Mouse (Mus musculus) heart, embryonic 10.5 days (tissue): ENCODE results near the gene Bdh2. TPM values are rescaled to one million over a fixed set of nuclear protein-coding genes. Genes with fewer than 3 reads are reported as not detected.

Experiments used
- DNase-seq: peaks from one replicate; pipeline ENCODE4 v3.0.0-alpha.2; 2017; ENCODE audit warnings: low spot score
- H3K27ac ChIP-seq: fragments of 300-500 bp; sonication (generic); 2 replicates; pipeline ENCODE4 v1.5.1; 2016; ENCODE audit warnings: mild to moderate bottlenecking
- H3K27me3 ChIP-seq: fragments of 300-500 bp; sonication (generic); 2 replicates; pipeline ENCODE4 v1.6.1; 2016; ENCODE audit warnings: mild to moderate bottlenecking; ENCODE audit not compliant: poor library complexity, insufficient read depth, severe bottlenecking
- H3K36me3 ChIP-seq: fragments of 300-500 bp; sonication (generic); 2 replicates; pipeline ENCODE4 v1.6.1; 2016; ENCODE audit warnings: mild to moderate bottlenecking, moderate library complexity
- H3K4me1 ChIP-seq: fragments of 300-500 bp; sonication (generic); 2 replicates; pipeline ENCODE4 v1.6.1; 2016; ENCODE audit warnings: mild to moderate bottlenecking
- H3K4me3 ChIP-seq: fragments of 300-500 bp; sonication (generic); 2 replicates; pipeline ENCODE4 v1.5.1; 2016; ENCODE audit warnings: mild to moderate bottlenecking, moderate library complexity
- H3K9me3 ChIP-seq: fragments of 300-500 bp; sonication (generic); 2 replicates; pipeline ENCODE4 v1.6.1; 2016; ENCODE audit warnings: mild to moderate bottlenecking, moderate library complexity
- WGBS: fragments of 180-500 bp; shearing (Covaris S2); methylation state at CpG from one replicate; pipeline ENCODE4 v1.1.7; 2016; 5-methylcytosine and 5-hydroxymethylcytosine counted together
- polyA plus RNA-seq: library from polyadenylated mRNA; unstranded; fragments of >200 nt; fragmentation: Nextera tagmentation; extraction: Ambion mirVana; gene quantifications from 2 replicates; pipeline ENCODE4 v1.2.1, GENCODE M21; 2016

The Bdh2 gene
- polyA plus RNA-seq, 1 experiment from 2014 or later, result 3.9 TPM

GRCm38 (mm10) chr3:135304566-135304965, 23.5 kb downstream of the Bdh2 start:
- 37% methylated on average over 9 of the region's 9 CpGs for WGBS
- no peaks in the 10 kb centered on the region for H3K36me3 ChIP-seq
- no peaks in the 10 kb centered on the region for H3K9me3 ChIP-seq
- H3K4me3 ChIP-seq, result no peak overlapping the region
- H3K27me3 ChIP-seq, result peaks cover 5% of the 10 kb centered on the region; the same call in 1 of the 2 replicates
- H3K4me1 ChIP-seq, result peaks cover 16% of the 10 kb centered on the region
- DNase-seq, result no peak
- H3K27ac ChIP-seq, result no peak overlapping the region

DNA sequence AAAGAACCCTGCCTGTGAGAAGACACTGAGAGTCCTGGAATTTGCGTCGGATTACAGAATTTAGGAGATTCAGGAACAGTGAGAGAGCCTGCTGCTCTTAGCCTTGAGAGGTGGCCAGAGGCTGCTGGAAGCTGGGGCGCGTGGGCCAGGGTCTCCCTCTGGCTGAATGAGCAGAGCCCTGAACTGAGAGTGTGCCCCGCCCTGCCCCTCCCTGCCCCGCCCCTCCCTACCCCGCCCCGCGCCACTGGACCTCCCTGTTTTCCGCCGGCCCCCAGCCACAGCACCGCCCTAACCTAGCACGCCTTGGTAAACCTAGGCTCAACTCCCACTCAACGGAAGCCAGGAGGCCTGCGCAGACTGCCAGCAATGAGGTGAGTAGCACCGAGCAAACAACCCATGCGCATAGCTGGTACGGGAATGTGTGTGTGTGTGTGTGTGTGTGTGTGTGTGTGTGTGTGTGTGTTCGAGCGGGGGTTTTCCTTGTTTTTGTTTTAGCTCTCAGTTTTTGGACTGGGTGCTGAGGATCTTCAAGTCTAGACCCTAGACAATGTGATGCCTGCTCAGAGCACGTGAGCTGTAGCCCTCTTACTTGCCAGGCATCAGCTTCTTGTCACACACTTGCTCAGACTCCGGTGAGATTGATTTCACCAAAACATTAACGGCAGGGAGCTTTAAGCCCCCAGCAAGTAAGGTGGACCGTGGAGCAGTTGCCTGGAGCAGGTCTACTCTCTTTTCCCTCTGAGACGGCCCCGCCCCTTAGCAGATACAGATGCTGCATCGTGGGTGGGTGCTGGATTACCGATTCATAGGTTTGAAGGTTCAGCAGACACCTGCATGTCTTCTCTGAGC, 26.6 kb downstream of the Bdh2 start, which contains the start of gene Slc9b2:
Gene Slc9b2 (plus strand): TSS at position 290 of the 849 bp plus-strand sequence.
- 7% methylated on average over 27 of the region's 28 CpGs for WGBS

GRCm38 (mm10) chr3:135312916-135313491, 32.0 kb downstream of the Bdh2 start:
- Histone ChIP-seq H3K4me1 (peaks cover 7% of the 10 kb centered on the region), H3K36me3 (no peaks in the 10 kb centered on the region), H3K9me3 (no peaks in the 10 kb centered on the region), H3K4me3 (no peak overlapping the region), H3K27me3 (peaks cover 2% of the 10 kb centered on the region; the same call in 1 of the 2 replicates), H3K27ac (no peak overlapping the region)
- no peak for DNase-seq
- 46% methylated on average over 2 of the region's 2 CpGs for WGBS

More for the DNA sequence above, 26.6 kb downstream of the Bdh2 start, which contains the start of gene Slc9b2:
- peak; percentile 86 for DNase-seq
- no peaks in the 10 kb centered on the region for H3K36me3 ChIP-seq
- peak within 1 kb of the TSS; percentile 58 for H3K4me3 ChIP-seq
- H3K4me1 ChIP-seq, result peaks cover 16% of the 10 kb centered on the region
- H3K27ac ChIP-seq, result peak within 1 kb of the TSS; percentile 74
- peaks cover 5% of the 10 kb centered on the region; the same call in 1 of the 2 replicates for H3K27me3 ChIP-seq
- no peaks in the 10 kb centered on the region for H3K9me3 ChIP-seq

- H3K4me1 ChIP-seq, result peaks cover 4% of the 10 kb centered on the region; the same call in 1 of the 2 replicates
- H3K9me3 ChIP-seq, result no peaks in the 10 kb centered on the region
- no peak overlapping the region for H3K4me3 ChIP-seq
- DNase-seq, result no peak
- no peaks in the 10 kb centered on the region for H3K27me3 ChIP-seq
- no peak overlapping the region; the same call in 1 of the 2 replicates for H3K27ac ChIP-seq
- H3K36me3 ChIP-seq, result no peaks in the 10 kb centered on the region
- WGBS, result 62% methylated on average over 2 of the region's 2 CpGs
Measured at GRCm38 (mm10) chr3:135313727-135314126, 32.7 kb downstream of the Bdh2 start.

DNA sequence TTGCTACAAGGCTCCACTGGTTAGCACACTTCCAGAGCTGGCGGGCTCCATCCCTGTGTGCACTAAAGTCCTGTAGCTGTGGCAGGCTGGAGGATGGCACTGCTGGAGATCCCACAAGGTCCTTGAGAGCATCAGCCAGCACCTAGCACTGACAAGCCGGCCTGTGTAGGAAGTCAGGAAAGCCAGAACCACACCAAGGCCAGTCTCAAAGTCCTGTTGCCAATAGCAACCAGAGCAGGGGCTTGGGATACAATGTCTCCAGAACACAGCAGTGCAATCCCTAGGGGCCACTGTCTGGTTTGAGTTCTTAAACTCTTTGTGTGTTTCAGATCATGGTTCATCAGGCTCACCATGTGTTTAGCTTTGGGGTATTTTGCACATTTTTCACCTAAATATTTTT, 33.8 kb downstream of the Bdh2 start:
- WGBS, result 48% methylated on average over 2 of the region's 2 CpGs
- no peak for DNase-seq
- H3K9me3 ChIP-seq, result no peaks in the 10 kb centered on the region

DNA sequence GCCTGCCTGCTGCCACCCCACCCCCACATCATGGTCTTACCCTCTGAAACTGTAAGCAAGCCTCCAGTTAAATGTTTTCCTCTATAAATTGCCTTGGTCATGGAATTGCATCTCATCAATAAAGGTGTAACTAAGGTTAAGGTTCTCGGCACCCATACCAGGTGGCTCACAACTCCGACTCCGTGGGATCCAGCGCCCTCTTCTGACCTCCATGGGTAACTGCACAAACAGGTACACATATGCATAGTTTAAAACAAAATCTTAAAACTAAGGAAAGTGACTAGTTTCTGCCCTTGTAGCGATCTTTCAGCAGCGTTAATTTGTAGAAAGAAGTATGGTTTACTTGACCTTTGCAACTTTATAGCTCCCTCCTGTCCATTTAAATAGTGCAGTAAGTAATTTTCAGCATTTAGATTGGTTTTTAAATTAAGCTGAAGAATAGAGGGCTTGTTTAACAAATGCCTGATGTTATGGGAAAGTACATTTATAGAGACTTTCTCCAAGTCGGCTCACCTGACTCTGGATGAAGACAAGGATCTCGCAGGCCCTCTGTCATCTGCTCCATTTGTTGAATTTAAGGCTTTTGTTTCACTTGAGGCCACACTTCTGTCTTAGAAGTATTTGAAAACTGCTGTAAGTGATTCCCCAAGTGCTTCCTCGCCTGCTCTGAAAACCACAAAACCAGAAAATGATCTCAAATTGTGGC, 34.9 kb downstream of the Bdh2 start:
- peaks cover 4% of the 10 kb centered on the region; the same call in 1 of the 2 replicates for H3K4me1 ChIP-seq
- no peak for DNase-seq
- H3K27ac ChIP-seq, result no peak overlapping the region
- WGBS, result 83% methylated on average over 9 of the region's 9 CpGs
- H3K36me3 ChIP-seq, result no peaks in the 10 kb centered on the region
- no peak overlapping the region for H3K4me3 ChIP-seq
- no peaks in the 10 kb centered on the region for H3K9me3 ChIP-seq
- H3K27me3 ChIP-seq, result no peaks in the 10 kb centered on the region

More for the DNA sequence above, 33.8 kb downstream of the Bdh2 start:
- H3K27ac ChIP-seq, result no peak overlapping the region
- H3K36me3 ChIP-seq, result no peaks in the 10 kb centered on the region
- peaks cover 4% of the 10 kb centered on the region; the same call in 1 of the 2 replicates for H3K4me1 ChIP-seq
- no peaks in the 10 kb centered on the region for H3K27me3 ChIP-seq
- no peak overlapping the region for H3K4me3 ChIP-seq

DNA sequence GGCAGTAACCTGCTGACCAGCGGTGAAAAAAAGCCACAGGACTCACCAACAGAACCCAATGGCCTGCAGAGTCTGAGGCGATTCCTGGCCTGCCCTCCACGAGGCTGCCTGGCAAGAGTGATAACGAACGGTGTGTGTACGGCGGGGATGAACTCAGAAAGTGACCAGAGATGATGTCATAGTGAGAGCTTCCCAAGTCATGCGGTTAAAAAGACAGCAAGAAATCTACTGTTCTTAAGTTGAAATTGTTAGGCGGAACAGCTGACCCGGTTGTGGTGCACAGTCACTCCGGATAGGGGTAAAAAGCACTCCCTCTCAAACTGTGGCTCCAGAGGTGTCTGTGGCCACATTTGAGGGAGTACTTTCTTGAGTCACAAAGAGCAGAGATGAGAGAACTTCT, 37.3 kb downstream of the Bdh2 start:
- Histone ChIP-seq H3K27me3 (no peaks in the 10 kb centered on the region), H3K4me1 (peaks cover 4% of the 10 kb centered on the region; the same call in 1 of the 2 replicates), H3K4me3 (no peak overlapping the region), H3K9me3 (no peaks in the 10 kb centered on the region), H3K27ac (no peak overlapping the region), H3K36me3 (no peaks in the 10 kb centered on the region)
- no peak for DNase-seq
- WGBS, result 68% methylated on average over 11 of the region's 11 CpGs

GRCm38 (mm10) chr3:135324354-135324753, 43.3 kb downstream of the Bdh2 start:
- no peaks in the 10 kb centered on the region for H3K9me3 ChIP-seq
- no peaks in the 10 kb centered on the region for H3K27me3 ChIP-seq
- H3K4me3 ChIP-seq, result no peak overlapping the region
- 68% methylated on average over 6 of the region's 6 CpGs for WGBS
- H3K4me1 ChIP-seq, result no peaks in the 10 kb centered on the region
- H3K27ac ChIP-seq, result no peak overlapping the region
- H3K36me3 ChIP-seq, result no peaks in the 10 kb centered on the region
- DNase-seq, result no peak

GRCm38 (mm10) chr3:135327176-135327575, 46.2 kb downstream of the Bdh2 start:
- no peaks in the 10 kb centered on the region for H3K4me1 ChIP-seq
- H3K27ac ChIP-seq, result no peak overlapping the region
- no peaks in the 10 kb centered on the region for H3K36me3 ChIP-seq
- no peaks in the 10 kb centered on the region for H3K9me3 ChIP-seq
- H3K27me3 ChIP-seq, result no peaks in the 10 kb centered on the region
- no peak for DNase-seq
- no peak overlapping the region for H3K4me3 ChIP-seq
- 71% methylated on average over 6 of the region's 6 CpGs for WGBS

DNA sequence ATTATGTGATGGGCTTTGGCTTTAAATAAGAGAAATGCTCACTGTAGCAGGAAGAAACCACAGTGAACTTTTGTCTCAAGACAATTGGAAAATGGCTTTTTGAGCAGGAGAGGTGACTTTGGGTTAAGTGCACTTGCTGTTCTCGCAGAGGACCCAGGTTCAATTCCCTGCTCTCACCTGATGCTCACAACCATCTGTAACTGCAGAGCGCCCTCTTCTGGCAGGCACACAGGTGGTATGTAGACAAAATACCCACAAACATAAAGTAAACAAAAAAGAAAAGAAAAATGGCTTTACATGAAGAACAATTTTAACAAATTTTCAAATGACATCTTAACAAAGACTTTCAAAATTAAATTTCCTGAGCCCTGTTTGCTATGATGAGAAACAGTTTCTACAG, 46.6 kb downstream of the Bdh2 start:
- H3K4me1 ChIP-seq, result no peaks in the 10 kb centered on the region
- no peak overlapping the region for H3K4me3 ChIP-seq
- WGBS, result 52% methylated on average over 2 of the region's 2 CpGs
- H3K9me3 ChIP-seq, result no peaks in the 10 kb centered on the region
- DNase-seq, result no peak
- no peaks in the 10 kb centered on the region for H3K36me3 ChIP-seq
- no peak overlapping the region for H3K27ac ChIP-seq
- no peaks in the 10 kb centered on the region for H3K27me3 ChIP-seq

DNA sequence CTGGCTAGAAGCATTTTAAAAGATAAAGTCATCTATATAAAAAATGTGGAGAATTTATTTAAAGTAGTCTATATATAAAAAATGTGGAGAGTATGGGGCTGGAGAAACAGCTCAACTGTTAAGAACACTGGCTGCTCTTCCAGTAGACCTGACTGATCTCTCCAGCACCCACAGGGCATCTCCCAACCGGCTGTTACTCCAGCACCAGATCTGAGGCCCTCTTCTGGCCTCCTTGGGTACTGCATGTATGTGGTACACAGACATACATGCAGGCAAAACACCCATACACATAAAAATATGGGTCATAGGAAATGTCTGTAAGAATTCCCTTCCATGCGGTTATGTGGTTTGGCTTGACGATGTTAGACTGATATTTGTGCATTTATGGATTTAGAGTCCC, 47.5 kb downstream of the Bdh2 start:
- Histone ChIP-seq H3K36me3 (no peaks in the 10 kb centered on the region), H3K27ac (no peak overlapping the region), H3K9me3 (no peaks in the 10 kb centered on the region), H3K4me1 (no peaks in the 10 kb centered on the region), H3K27me3 (no peaks in the 10 kb centered on the region), H3K4me3 (no peak overlapping the region)
- no peak for DNase-seq
- 29% methylated on average over 3 of the region's 3 CpGs for WGBS

DNA sequence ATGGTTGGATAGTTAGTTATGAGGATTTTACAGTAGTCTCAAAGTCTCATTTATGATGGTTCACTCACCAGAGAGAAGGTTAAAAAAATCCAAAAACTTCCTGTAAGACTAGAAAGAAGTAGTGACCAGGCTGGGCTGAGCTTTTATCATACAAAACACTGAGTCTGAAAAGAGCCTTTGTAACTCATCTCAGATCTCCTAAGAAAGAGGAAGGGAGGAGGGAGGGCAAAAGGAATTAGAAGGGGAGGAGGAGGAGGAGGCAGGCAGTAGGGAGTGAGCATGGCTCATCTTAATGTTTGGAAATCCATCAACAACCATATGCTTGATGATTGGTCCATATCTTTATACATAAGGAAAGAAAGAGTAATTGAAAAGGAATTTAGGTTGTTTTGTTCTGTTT, 51.7 kb downstream of the Bdh2 start:
- DNase-seq, result no peak
- Histone ChIP-seq H3K36me3 (no peaks in the 10 kb centered on the region), H3K4me3 (no peak overlapping the region), H3K9me3 (no peaks in the 10 kb centered on the region), H3K27me3 (no peaks in the 10 kb centered on the region), H3K27ac (no peak overlapping the region), H3K4me1 (no peaks in the 10 kb centered on the region)

DNA sequence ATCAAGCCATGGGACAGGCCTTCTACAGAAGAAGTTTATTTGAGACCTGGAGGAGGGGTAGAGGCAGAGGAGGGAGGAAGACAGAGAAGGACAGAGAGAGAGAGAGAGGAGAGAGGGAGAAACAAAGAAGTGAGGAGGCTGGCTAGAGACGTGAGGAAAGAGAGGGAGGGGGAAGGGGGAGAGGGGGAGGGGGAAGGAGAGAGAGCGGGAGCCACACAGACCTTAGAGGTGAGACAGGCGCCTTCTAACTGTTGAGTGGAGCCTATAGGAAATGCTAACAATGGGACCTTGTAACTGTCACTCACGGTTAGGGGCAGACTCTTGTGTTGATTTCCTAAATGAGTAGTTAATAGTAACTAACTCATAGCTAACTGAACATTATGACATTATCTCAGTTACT, 52.7 kb downstream of the Bdh2 start:
- Histone ChIP-seq H3K27me3 (no peaks in the 10 kb centered on the region), H3K4me1 (no peaks in the 10 kb centered on the region), H3K36me3 (no peaks in the 10 kb centered on the region), H3K9me3 (no peaks in the 10 kb centered on the region), H3K4me3 (no peak overlapping the region), H3K27ac (no peak overlapping the region)
- DNase-seq, result no peak
- whole genome bisulfite sequencing, result 32% methylated on average over 4 of the region's 4 CpGs
